Mouse (Mus musculus) brain, embryonic 14.5 days (tissue): ENCODE measurements at regions not wholly inside any gene's neighbourhood (a gene's known extent, or its start where the extent isn't known, plus 50 kb on each side); places are given as distances from the start of the nearest gene placed in this dataset.

Source experiments
- CTCF ChIP-seq: fragments of 200-500 bp; IDR thresholded peaks from 2 replicates; pipeline ENCODE4 v1.5.1; 2012; ENCODE audit warnings: inconsistent platforms, mild to moderate bottlenecking, moderate library complexity, borderline replicate concordance; ENCODE audit not compliant: insufficient read depth, insufficient read length; ENCODE audit errors: extremely low read depth
- POLR2A ChIP-seq: fragments of 200-500 bp; IDR thresholded peaks from 2 replicates; pipeline ENCODE4 v1.6.1; 2012; ENCODE audit warnings: mild to moderate bottlenecking, inconsistent platforms, borderline replicate concordance; ENCODE audit not compliant: poor library complexity, insufficient read depth, insufficient read length, severe bottlenecking; ENCODE audit errors: extremely low read depth

DNA sequence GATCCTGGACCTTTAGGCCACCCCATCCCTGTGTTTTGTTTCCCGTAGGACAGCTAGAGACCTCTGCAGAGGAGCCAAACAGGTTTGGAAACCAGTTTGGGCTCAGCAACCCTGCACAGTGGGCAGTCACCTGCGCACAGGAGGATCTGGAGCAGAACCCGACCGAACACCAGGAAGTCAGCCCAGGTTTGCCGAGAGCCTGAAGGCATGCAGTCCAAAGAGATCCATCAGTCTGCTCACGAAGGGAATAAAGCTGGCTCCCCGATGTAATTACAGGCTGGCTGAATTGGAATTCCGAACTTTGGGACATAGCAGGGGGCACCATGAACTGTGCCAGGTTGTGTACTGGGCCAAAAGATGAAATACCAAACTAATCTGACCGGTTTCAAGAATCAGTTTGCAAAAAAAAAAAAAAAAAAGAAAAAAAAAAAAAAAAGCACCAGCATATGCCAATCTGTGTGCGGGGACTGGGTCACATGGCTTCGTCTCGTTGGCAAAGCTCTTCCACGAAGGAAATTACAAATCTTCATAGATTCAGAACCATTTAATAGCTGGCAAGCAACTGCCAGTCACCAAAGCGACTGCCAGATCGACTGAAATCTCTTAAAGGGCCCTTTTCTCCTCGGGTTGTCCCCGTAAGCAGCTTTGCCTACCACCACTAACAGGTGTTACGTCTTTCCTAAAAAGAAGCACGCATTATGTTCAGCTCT lies 137.0 kb upstream of the Dyrk2 start:
- TF ChIP-seq CTCF (no peak), POLR2A (no peak)
